Mouse (Mus musculus) spleen, adult 12 weeks (tissue): Measurements from ENCODE around the gene Med15.

Experiments
- DNase-seq: peaks from one replicate; pipeline ENCODE4 v3.0.0; 2022; ENCODE audit warnings: low spot score

Gene Med15

GRCm38 (mm10) chr16:17649925-17650605 is 82.6 kb downstream of the Med15 start:
- DNase-seq, result no peak

- DNase-seq, result no peak
Observed at GRCm38 (mm10) chr16:17647566-17648340, 84.9 kb downstream of the Med15 start.

- no peak for DNase-seq
Observed at GRCm38 (mm10) chr16:17647156-17647555, 85.5 kb downstream of the Med15 start.

- peak; percentile 83 for DNase-seq
Observed at GRCm38 (mm10) chr16:17646310-17647114, 86.2 kb downstream of the Med15 start, which contains the start of gene Ccdc74a. Gene Ccdc74a (plus strand): TSS chr16:17646470.

GRCm38 (mm10) chr16:17643437-17643990 is 89.2 kb downstream of the Med15 start:
- DNase-seq, result no peak

- DNase-seq, result no peak
Observed at GRCm38 (mm10) chr16:17642311-17642710, 90.4 kb downstream of the Med15 start.

- DNase-seq, result no peak
Observed at GRCm38 (mm10) chr16:17641301-17641700, 91.4 kb downstream of the Med15 start.

GRCm38 (mm10) chr16:17640706-17641105 is 92.0 kb downstream of the Med15 start:
- no peak for DNase-seq

GRCm38 (mm10) chr16:17639951-17640350 is 92.7 kb downstream of the Med15 start:
- DNase-seq, result no peak

GRCm38 (mm10) chr16:17639081-17639480 is 93.6 kb downstream of the Med15 start:
- DNase-seq, result no peak

- DNase-seq, result peak; percentile 63
Observed at GRCm38 (mm10) chr16:17638036-17638628, 94.6 kb downstream of the Med15 start.

GRCm38 (mm10) chr16:17637610-17638009 is 95.1 kb downstream of the Med15 start:
- DNase-seq, result no peak

- DNase-seq, result no peak
Observed at GRCm38 (mm10) chr16:17636904-17637303, 95.8 kb downstream of the Med15 start.

- DNase-seq, result no peak
Observed at GRCm38 (mm10) chr16:17633481-17634181, 99.1 kb downstream of the Med15 start.

GRCm38 (mm10) chr16:17632580-17632979 is 100.1 kb downstream of the Med15 start:
- no peak for DNase-seq

GRCm38 (mm10) chr16:17626269-17626555 is 106.5 kb downstream of the Med15 start:
- no peak for DNase-seq

GRCm38 (mm10) chr16:17625488-17626268 is 107.0 kb downstream of the Med15 start:
- DNase-seq, result no peak

GRCm38 (mm10) chr16:17621936-17622335 is 110.8 kb downstream of the Med15 start:
- DNase-seq, result no peak

- DNase-seq, result peak; percentile 93
Observed at GRCm38 (mm10) chr16:17619198-17620105, 113.2 kb downstream of the Med15 start, which contains the start of gene Smpd4. Gene Smpd4 (plus strand): TSS chr16:17619354.
